Mouse (Mus musculus) thymus, adult 2 months (tissue): ENCODE measurements around the gene Ttc3.

Experiments used
- CTCF ChIP-seq: fragments of 200-500 bp; IDR thresholded peaks from 2 replicates; pipeline ENCODE4 v1.5.1; 2012; ENCODE audit warnings: mild to moderate bottlenecking, control low read depth, low read length, moderate library complexity, borderline replicate concordance; ENCODE audit not compliant: control insufficient read depth, poor library complexity, insufficient read depth; ENCODE audit errors: extremely low read depth
- POLR2A ChIP-seq: fragments of 200-500 bp; IDR thresholded peaks from 2 replicates; pipeline ENCODE4 v1.6.1; 2012; ENCODE audit warnings: mild to moderate bottlenecking, low read length, control low read depth, moderate library complexity; ENCODE audit not compliant: control insufficient read depth, poor library complexity, insufficient read depth; ENCODE audit errors: extremely low read depth

DNA sequence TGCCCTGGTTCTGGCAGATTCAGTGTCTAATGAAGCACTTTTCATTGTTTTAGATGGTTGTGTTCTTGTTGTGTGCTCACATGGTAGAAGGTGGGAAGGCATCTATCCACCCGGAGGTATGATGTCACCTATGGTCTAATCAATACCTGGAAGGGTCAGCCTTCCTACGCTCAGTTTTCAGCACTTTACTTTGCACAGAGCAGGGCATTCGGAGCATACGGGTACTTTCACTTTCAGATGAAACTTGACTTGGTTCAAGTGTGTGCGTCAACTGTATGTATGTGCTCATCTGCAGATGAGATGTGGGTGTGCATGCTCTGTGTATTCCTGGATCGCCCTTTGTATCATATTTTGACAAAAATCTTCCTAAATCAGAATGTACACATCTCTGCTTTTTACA is 43.7 kb downstream of the Ttc3 start:
- TF ChIP-seq CTCF, result no peak
- no peak for TF ChIP-seq POLR2A
